Mouse (Mus musculus): Measurements from ENCODE around the gene Olfr486.
"Not testable (repeated sequence)": the region's sequence is repeated elsewhere in the genome, so short reads cannot be mapped to it uniquely, and the experiment has no call there.

Olfr486 gene

GRCm38 (mm10) chr7:108172642-108173041 lies at the start of gene Olfr486:
Gene Olfr486 (minus strand): TSS chr7:108172742.
- DNase-seq (ENCODE audit: low read depth, low spot score) = not testable (repeated sequence)

DNA sequence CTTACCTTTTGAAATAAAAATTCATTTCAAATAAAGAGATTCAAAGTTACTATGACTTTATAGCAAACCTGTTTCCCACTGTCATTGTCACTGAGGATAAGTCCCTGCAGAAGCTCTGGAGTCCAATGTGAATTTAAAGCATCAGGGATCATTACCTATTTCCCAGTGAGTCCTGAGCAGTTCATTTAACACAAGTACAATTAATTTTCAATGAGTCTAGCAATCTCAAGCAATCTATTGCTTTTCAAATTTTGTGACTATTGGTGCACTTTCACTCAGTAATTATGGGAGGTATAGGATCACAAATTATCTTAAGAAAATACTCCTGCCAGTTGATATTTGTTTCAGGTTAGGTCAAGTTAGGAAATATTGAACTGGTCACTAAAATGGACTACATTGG lies 42.0 kb upstream of the Olfr486 start, which contains the start of gene Olfr487:
Gene Olfr487, minus strand, starts transcription at position 101 of the 400 bp plus-strand sequence.
- DNase-seq (ENCODE audit: low read depth, low spot score) = not testable (repeated sequence)

GRCm38 (mm10) chr7:108196938-108197337 lies 24.4 kb upstream of the Olfr486 start:
- DNase-seq (ENCODE audit: low read depth, low spot score) = no peak

- not testable (repeated sequence) for DNase-seq (ENCODE audit: low read depth, low spot score)
Observed at GRCm38 (mm10) chr7:108196337-108196736, 23.8 kb upstream of the Olfr486 start.

DNA sequence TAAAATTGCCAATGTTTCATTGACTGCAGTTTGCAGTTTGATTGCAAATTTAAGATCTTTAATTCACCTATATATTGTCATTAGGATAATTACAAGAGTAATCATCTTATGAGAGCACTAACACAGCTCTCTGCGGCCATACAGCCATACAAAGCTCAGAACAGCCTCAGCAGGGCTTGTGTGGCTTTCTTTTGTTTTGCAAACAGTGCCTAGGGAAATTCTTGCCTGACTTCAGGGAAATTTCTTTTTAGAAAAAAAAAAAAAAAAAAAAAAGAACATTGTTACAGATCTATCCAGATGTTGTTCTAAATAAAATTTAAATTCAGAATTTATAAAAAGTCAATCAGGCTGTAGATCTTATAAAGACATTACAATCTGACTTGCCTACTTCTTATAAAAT lies 20.2 kb upstream of the Olfr486 start:
- not testable (repeated sequence) for DNase-seq (ENCODE audit: low read depth, low spot score)

DNA sequence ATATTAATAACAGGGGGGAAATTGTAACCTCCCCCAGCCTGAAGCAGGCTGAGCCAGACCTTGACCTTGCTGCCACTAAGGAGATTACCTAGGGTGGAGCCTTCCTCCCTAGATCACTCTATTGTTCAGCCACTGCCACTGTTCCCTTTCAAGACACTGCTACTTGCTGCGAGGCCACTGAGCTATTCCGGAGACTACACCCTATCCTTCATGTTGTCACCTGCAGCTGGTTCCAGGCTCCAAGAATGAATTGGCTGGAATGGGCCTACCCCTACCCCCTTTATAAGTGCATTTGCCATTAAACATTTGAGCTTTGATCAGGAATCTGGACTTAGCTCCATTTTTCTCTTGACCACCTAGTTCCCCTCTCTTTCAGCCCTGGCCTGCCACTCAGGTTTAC lies 18.7 kb upstream of the Olfr486 start:
- not testable (repeated sequence) for DNase-seq (ENCODE audit: low read depth, low spot score)

DNA sequence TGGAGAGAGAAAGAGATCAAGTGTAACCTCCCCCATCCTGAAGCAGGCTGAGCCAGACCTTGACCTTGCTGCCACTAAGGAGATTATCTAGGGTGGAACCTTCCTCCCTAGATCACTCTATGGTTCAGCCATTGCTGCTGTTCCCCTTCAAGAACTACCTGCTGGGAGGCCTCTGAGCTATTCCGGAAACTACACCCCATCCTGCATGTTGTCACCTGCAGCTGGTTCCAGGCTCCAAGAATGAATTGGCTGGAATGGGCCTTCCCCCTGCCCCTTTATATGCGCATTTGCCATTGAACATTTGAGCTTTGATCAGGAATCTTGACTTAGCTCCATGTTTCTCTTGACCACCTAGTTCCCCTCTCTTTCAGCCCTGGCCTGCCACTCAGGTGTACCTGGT lies 12.7 kb upstream of the Olfr486 start:
- DNase-seq (ENCODE audit: low read depth, low spot score) = not testable (repeated sequence)

DNA sequence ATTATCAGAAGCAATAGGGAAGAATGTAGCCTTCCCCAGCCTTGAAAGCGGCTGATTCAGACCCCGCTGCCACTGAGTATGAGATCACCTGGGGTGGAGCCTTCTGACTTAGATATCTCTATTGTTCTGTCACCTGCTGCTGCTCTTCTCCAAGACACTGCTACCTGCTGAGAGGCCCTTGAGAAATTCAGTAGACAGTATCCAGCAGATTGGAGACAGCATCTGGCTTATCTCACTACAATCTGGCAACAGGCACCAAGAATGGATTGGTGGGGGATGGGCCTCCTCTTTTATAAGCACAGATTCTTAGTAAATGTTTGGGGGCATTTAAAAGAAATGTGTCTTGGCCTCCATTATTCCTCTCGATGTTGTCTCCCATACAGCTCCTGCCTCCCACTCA lies 11.9 kb upstream of the Olfr486 start:
- not testable (repeated sequence) for DNase-seq (ENCODE audit: low read depth, low spot score)

- DNase-seq (ENCODE audit: low read depth, low spot score) = no peak
Observed at GRCm38 (mm10) chr7:108159771-108160170, 12.8 kb downstream of the Olfr486 start, which contains the start of gene Olfr485. Gene Olfr485 (minus strand): TSS chr7:108159871.

- DNase-seq (ENCODE audit: low read depth, low spot score) = no peak
Observed at GRCm38 (mm10) chr7:108127349-108127748, 45.2 kb downstream of the Olfr486 start, which contains the start of gene Olfr484. Gene Olfr484 (minus strand): TSS chr7:108127449.
